Mouse (Mus musculus) forebrain, embryonic 12.5 days (tissue): ENCODE measurements at regions not wholly inside any gene's neighbourhood (a gene's known extent, or its start where the extent isn't known, plus 50 kb on each side); places are given as distances from the start of the nearest gene placed in this dataset.

ENCODE experiments used
- ATAC-seq: fragments of 200-750 bp; cut with Nextera tagmentation; 2 replicates; pipeline ENCODE4 v1.8.0; 2017; ENCODE audit warnings: moderate TSS enrichment; ENCODE audit not compliant: low FRiP score
- H3K27ac ChIP-seq: fragments of 300-500 bp; sonication (generic); 2 replicates; pipeline ENCODE4 v1.5.1; 2016; ENCODE audit warnings: mild to moderate bottlenecking
- H3K27me3 ChIP-seq: fragments of 300-500 bp; sonication (generic); 2 replicates; pipeline ENCODE4 v1.6.1; 2016; ENCODE audit warnings: mild to moderate bottlenecking
- H3K36me3 ChIP-seq: fragments of 300-500 bp; sonication (generic); replicated peaks from 2 replicates; pipeline ENCODE4 v1.6.1; 2016; ENCODE audit warnings: mild to moderate bottlenecking
- H3K4me1 ChIP-seq: fragments of 300-500 bp; sonication (generic); 2 replicates; pipeline ENCODE4 v1.6.1; 2016
- H3K4me2 ChIP-seq: fragments of 300-500 bp; sonication (generic); 2 replicates; pipeline ENCODE4 v1.6.1; 2016; ENCODE audit warnings: mild to moderate bottlenecking, moderate library complexity
- H3K4me3 ChIP-seq: fragments of 300-500 bp; sonication (generic); replicated peaks from 2 replicates; pipeline ENCODE4 v1.5.1; 2016; ENCODE audit warnings: mild to moderate bottlenecking
- H3K9ac ChIP-seq: fragments of 300-500 bp; sonication (generic); 2 replicates; pipeline ENCODE4 v1.6.1; 2016; ENCODE audit warnings: mild to moderate bottlenecking
- H3K9me3 ChIP-seq: fragments of 300-500 bp; sonication (generic); 2 replicates; pipeline ENCODE4 v1.6.1; 2016
- WGBS: fragments of 180-500 bp; shearing (Covaris S2); methylation state at CpG from one replicate; pipeline ENCODE4 v1.1.7; 2016; 5-methylcytosine and 5-hydroxymethylcytosine counted together

GRCm38 (mm10) chr12:113338891-113339290 lies 150.4 kb upstream of the Adam6b start:
- Histone ChIP-seq H3K27me3 (no peaks in the 10 kb centered on the region), H3K27ac (no peak overlapping the region), H3K9ac (no peak overlapping the region), H3K9me3 (no peaks in the 10 kb centered on the region), H3K36me3 (no peaks in the 10 kb centered on the region), H3K4me1 (no peaks in the 10 kb centered on the region), H3K4me2 (no peak overlapping the region), H3K4me3 (no peak overlapping the region)
- ATAC-seq = no peak
- 62% methylated on average over 7 of the region's 7 CpGs for WGBS

GRCm38 (mm10) chr12:113341046-113341445 lies 148.3 kb upstream of the Adam6b start:
- no peaks in the 10 kb centered on the region for H3K4me1 ChIP-seq
- no peak overlapping the region for H3K4me2 ChIP-seq
- H3K36me3 ChIP-seq = no peaks in the 10 kb centered on the region
- 73% methylated on average over 3 of the region's 3 CpGs for WGBS
- no peaks in the 10 kb centered on the region for H3K27me3 ChIP-seq
- no peaks in the 10 kb centered on the region for H3K9me3 ChIP-seq
- no peak overlapping the region for H3K27ac ChIP-seq
- no peak for ATAC-seq
- no peak overlapping the region for H3K4me3 ChIP-seq
- H3K9ac ChIP-seq = no peak overlapping the region

- Histone ChIP-seq H3K4me2 (no peak overlapping the region), H3K36me3 (no peaks in the 10 kb centered on the region), H3K9me3 (no peaks in the 10 kb centered on the region), H3K27me3 (no peaks in the 10 kb centered on the region), H3K4me3 (no peak overlapping the region), H3K4me1 (no peaks in the 10 kb centered on the region), H3K9ac (no peak overlapping the region), H3K27ac (no peak overlapping the region)
- no peak for ATAC-seq
- 71% methylated on average over 2 of the region's 2 CpGs for WGBS
Measured at GRCm38 (mm10) chr12:113355132-113355531, 134.2 kb upstream of the Adam6b start.

- Histone ChIP-seq H3K9ac (no peak overlapping the region), H3K9me3 (no peaks in the 10 kb centered on the region), H3K27ac (no peak overlapping the region), H3K4me1 (no peaks in the 10 kb centered on the region), H3K27me3 (no peaks in the 10 kb centered on the region), H3K4me3 (no peak overlapping the region), H3K4me2 (no peak overlapping the region), H3K36me3 (no peaks in the 10 kb centered on the region)
- ATAC-seq = no peak
- WGBS = 84% methylated on average over 5 of the region's 5 CpGs
Measured at GRCm38 (mm10) chr12:113358077-113358476, 131.2 kb upstream of the Adam6b start.

- no peak overlapping the region for H3K9ac ChIP-seq
- H3K4me1 ChIP-seq = no peaks in the 10 kb centered on the region
- no peak overlapping the region for H3K4me2 ChIP-seq
- H3K4me3 ChIP-seq = no peak overlapping the region
- no peaks in the 10 kb centered on the region for H3K9me3 ChIP-seq
- 91% methylated on average over 7 of the region's 7 CpGs for WGBS
- no peak for ATAC-seq
- no peaks in the 10 kb centered on the region for H3K27me3 ChIP-seq
- H3K36me3 ChIP-seq = no peaks in the 10 kb centered on the region
- H3K27ac ChIP-seq = no peak overlapping the region
Measured at GRCm38 (mm10) chr12:113360032-113360431, 129.3 kb upstream of the Adam6b start.

- Histone ChIP-seq H3K4me3 (no peak overlapping the region), H3K9ac (no peak overlapping the region), H3K36me3 (no peaks in the 10 kb centered on the region), H3K4me2 (no peak overlapping the region), H3K27me3 (no peaks in the 10 kb centered on the region), H3K9me3 (no peaks in the 10 kb centered on the region), H3K27ac (no peak overlapping the region), H3K4me1 (no peaks in the 10 kb centered on the region)
- WGBS = 67% methylated on average over 2 of the region's 2 CpGs
- ATAC-seq = no peak
Measured at GRCm38 (mm10) chr12:113362409-113363038, 126.8 kb upstream of the Adam6b start.

GRCm38 (mm10) chr12:113364023-113364422 lies 125.3 kb upstream of the Adam6b start:
- Histone ChIP-seq H3K4me2 (no peak overlapping the region), H3K36me3 (no peaks in the 10 kb centered on the region), H3K4me3 (no peak overlapping the region), H3K9ac (no peak overlapping the region), H3K9me3 (no peaks in the 10 kb centered on the region), H3K27me3 (no peaks in the 10 kb centered on the region), H3K4me1 (no peaks in the 10 kb centered on the region), H3K27ac (no peak overlapping the region)
- ATAC-seq = no peak

GRCm38 (mm10) chr12:113364437-113364836 lies 124.9 kb upstream of the Adam6b start:
- H3K4me3 ChIP-seq = no peak overlapping the region
- no peak overlapping the region for H3K4me2 ChIP-seq
- no peak overlapping the region for H3K27ac ChIP-seq
- ATAC-seq = no peak
- H3K36me3 ChIP-seq = no peaks in the 10 kb centered on the region
- H3K4me1 ChIP-seq = no peaks in the 10 kb centered on the region
- H3K27me3 ChIP-seq = no peaks in the 10 kb centered on the region
- no peaks in the 10 kb centered on the region for H3K9me3 ChIP-seq
- no peak overlapping the region for H3K9ac ChIP-seq

- no peak overlapping the region for H3K4me2 ChIP-seq
- no peaks in the 10 kb centered on the region for H3K27me3 ChIP-seq
- ATAC-seq = no peak
- H3K9ac ChIP-seq = no peak overlapping the region
- no peak overlapping the region for H3K27ac ChIP-seq
- WGBS = 65% methylated on average over 2 of the region's 2 CpGs
- H3K4me3 ChIP-seq = no peak overlapping the region
- H3K9me3 ChIP-seq = no peaks in the 10 kb centered on the region
- H3K4me1 ChIP-seq = no peaks in the 10 kb centered on the region
- H3K36me3 ChIP-seq = no peaks in the 10 kb centered on the region
Measured at GRCm38 (mm10) chr12:113365783-113366182, 123.5 kb upstream of the Adam6b start.

- Histone ChIP-seq H3K9ac (no peak overlapping the region), H3K36me3 (no peaks in the 10 kb centered on the region), H3K4me2 (no peak overlapping the region), H3K27me3 (no peaks in the 10 kb centered on the region), H3K9me3 (no peaks in the 10 kb centered on the region), H3K4me1 (no peaks in the 10 kb centered on the region), H3K27ac (no peak overlapping the region), H3K4me3 (no peak overlapping the region)
- no peak for ATAC-seq
- WGBS = 67% methylated on average over 1 of the region's 1 CpGs
Measured at GRCm38 (mm10) chr12:113366394-113366793, 122.9 kb upstream of the Adam6b start.

GRCm38 (mm10) chr12:113401578-113402113 lies 87.7 kb upstream of the Adam6b start:
- no peak for ATAC-seq
- Histone ChIP-seq H3K9ac (no peak overlapping the region), H3K4me1 (no peaks in the 10 kb centered on the region), H3K27ac (no peak overlapping the region), H3K9me3 (0 out of 2 replicates have a peak, but pooled peaks cover 15% of the 10 kb centered on the region), H3K36me3 (no peaks in the 10 kb centered on the region), H3K27me3 (no peaks in the 10 kb centered on the region), H3K4me3 (no peak overlapping the region), H3K4me2 (no peak overlapping the region)

GRCm38 (mm10) chr12:113402823-113403222 lies 86.5 kb upstream of the Adam6b start:
- Histone ChIP-seq H3K4me1 (no peaks in the 10 kb centered on the region), H3K27ac (no peak overlapping the region), H3K27me3 (no peaks in the 10 kb centered on the region), H3K36me3 (no peaks in the 10 kb centered on the region), H3K9ac (no peak overlapping the region), H3K9me3 (0 out of 2 replicates have a peak, but pooled peaks cover 6% of the 10 kb centered on the region), H3K4me3 (no peak overlapping the region), H3K4me2 (no peak overlapping the region)
- ATAC-seq = no peak
- 85% methylated on average over 2 of the region's 2 CpGs for WGBS

GRCm38 (mm10) chr12:113411113-113411512 lies 78.2 kb upstream of the Adam6b start:
- Histone ChIP-seq H3K4me3 (no peak overlapping the region), H3K4me2 (no peak overlapping the region), H3K27ac (no peak overlapping the region), H3K36me3 (no peaks in the 10 kb centered on the region), H3K27me3 (no peaks in the 10 kb centered on the region), H3K9me3 (peaks cover 17% of the 10 kb centered on the region; the same call in 1 of the 2 replicates), H3K4me1 (no peaks in the 10 kb centered on the region), H3K9ac (no peak overlapping the region)
- no peak for ATAC-seq
- 85% methylated on average over 5 of the region's 5 CpGs for WGBS
